Mouse (Mus musculus) retina, postnatal 7 days (tissue): ENCODE data around the gene Aph1a.
"Not testable (repeated sequence)": the region's sequence is repeated elsewhere in the genome, so short reads cannot be mapped to it uniquely, and the experiment has no call there.

Experiments used
- DNase-seq: peaks from one replicate; pipeline ENCODE4 v3.0.0-alpha.2; 2012; ENCODE audit warnings: low read depth, low spot score

Gene Aph1a

GRCm38 (mm10) chr3:95893606-95894316 lies at the start of gene Aph1a:
Aph1a (plus strand) TSS chr3:95893969.
- DNase-seq = peak; percentile 92

GRCm38 (mm10) chr3:95850611-95851010 lies 43.2 kb upstream of the Aph1a start:
- DNase-seq = no peak

GRCm38 (mm10) chr3:95851317-95851716 lies 42.5 kb upstream of the Aph1a start:
- DNase-seq = no peak

- peak; percentile 84 for DNase-seq
Observed at GRCm38 (mm10) chr3:95855502-95856089, 38.2 kb upstream of the Aph1a start, which contains the start of gene Prpf3. Prpf3 (minus strand) TSS chr3:95855885.

- peak; percentile 11 for DNase-seq
Observed at GRCm38 (mm10) chr3:95856115-95856514, 37.7 kb upstream of the Aph1a start.

- not testable (repeated sequence) for DNase-seq
Observed at GRCm38 (mm10) chr3:95857050-95857449, 36.7 kb upstream of the Aph1a start.

- not testable (repeated sequence) for DNase-seq
Observed at GRCm38 (mm10) chr3:95858278-95858677, 35.5 kb upstream of the Aph1a start.

GRCm38 (mm10) chr3:95860323-95860722 lies 33.4 kb upstream of the Aph1a start:
- DNase-seq = no peak

- no peak for DNase-seq
Observed at GRCm38 (mm10) chr3:95861216-95861615, 32.6 kb upstream of the Aph1a start.

- DNase-seq = peak; percentile 81
Observed at GRCm38 (mm10) chr3:95861796-95862195, 32.0 kb upstream of the Aph1a start.

- DNase-seq = no peak
Observed at GRCm38 (mm10) chr3:95863578-95863977, 30.2 kb upstream of the Aph1a start.

GRCm38 (mm10) chr3:95865050-95865449 lies 28.7 kb upstream of the Aph1a start:
- no peak for DNase-seq

GRCm38 (mm10) chr3:95865571-95865970 lies 28.2 kb upstream of the Aph1a start:
- no peak for DNase-seq

- no peak for DNase-seq
Observed at GRCm38 (mm10) chr3:95866071-95866470, 27.7 kb upstream of the Aph1a start.

- DNase-seq = no peak
Observed at GRCm38 (mm10) chr3:95867408-95867807, 26.4 kb upstream of the Aph1a start.

GRCm38 (mm10) chr3:95870976-95871375 lies 22.8 kb upstream of the Aph1a start:
- DNase-seq = no peak

- peak; percentile 65 for DNase-seq
Observed at GRCm38 (mm10) chr3:95871392-95871867, 22.3 kb upstream of the Aph1a start, which contains the start of gene Mrps21. Mrps21 (minus strand) TSS chr3:95871519.

- DNase-seq = no peak
Observed at GRCm38 (mm10) chr3:95872048-95872447, 21.7 kb upstream of the Aph1a start.

GRCm38 (mm10) chr3:95879063-95879462 lies 14.7 kb upstream of the Aph1a start:
- no peak for DNase-seq

GRCm38 (mm10) chr3:95881979-95882815 lies 11.6 kb upstream of the Aph1a start, which contains the start of gene Ciart:
Ciart (minus strand) TSS chr3:95882251.
- DNase-seq = peak; percentile 93

- DNase-seq = no peak
Observed at GRCm38 (mm10) chr3:95882816-95883425, 10.8 kb upstream of the Aph1a start.

- no peak for DNase-seq
Observed at GRCm38 (mm10) chr3:95884400-95884799, 9.4 kb upstream of the Aph1a start.
